Mouse (Mus musculus) ovary, postnatal 36 days (tissue): ENCODE data around the gene Ctnnd2.

Experiments
- DNase-seq: peaks from one replicate; pipeline ENCODE4 v3.0.0; 2022; ENCODE audit warnings: low spot score, mixed read lengths

Gene Ctnnd2

DNA sequence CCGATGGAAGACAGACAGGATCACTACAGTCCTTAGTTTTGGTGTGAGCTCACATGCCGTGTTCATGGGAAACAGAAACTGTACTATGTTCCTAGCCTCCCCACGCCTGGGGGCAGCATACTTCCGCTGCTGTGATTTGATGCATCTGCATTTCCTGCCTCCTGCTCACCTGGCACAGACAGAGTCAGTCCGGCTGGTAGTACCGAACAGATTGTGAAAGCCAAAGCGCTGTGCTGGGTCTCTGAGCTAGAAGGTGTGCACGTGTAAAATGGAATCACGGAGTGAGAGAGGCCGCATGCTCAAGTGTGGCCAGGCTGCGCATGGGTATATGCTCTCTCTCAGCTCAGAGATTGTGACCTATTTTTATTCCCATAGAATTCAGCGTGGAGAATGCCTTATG, 820.0 kb downstream of the Ctnnd2 start:
- no peak for DNase-seq

DNA sequence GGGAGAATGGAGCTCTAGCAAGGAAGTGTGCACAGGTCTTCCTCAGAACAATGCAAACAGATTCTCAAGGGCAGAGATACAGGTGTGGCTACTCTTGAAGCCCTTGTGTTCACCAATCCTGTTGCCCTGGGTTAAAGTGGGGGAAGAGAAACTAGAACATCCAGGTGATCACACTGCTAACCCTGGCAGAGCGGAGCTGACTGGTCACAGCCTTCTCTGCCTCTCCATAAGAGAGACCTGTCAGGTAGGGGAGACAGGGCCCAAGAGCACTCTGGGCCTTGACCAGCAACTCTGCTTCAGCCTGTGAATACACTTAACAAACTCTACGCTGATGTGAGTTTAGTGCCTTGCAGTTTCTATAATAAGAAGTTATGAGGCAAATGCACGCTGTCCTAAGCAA, 820.5 kb downstream of the Ctnnd2 start:
- no peak for DNase-seq

DNA sequence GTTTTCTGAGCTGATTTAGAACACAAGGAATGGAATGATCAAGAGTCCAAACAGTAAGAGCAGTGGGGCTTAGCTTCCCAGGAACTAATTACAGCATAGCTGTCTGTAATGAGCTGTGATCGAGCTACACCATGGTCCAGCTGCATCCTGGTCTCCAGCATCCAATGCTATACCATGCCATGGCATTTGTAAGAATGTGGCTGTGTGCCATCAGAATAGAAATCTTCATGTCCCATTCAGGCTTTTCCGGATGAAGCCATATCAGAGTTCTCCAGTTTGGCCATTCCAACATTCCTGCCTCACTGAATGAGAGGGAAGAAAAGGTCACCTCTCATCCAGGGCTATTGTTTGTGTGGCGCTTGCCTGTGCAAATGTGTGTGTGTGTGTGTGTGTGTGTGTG, 823.0 kb downstream of the Ctnnd2 start:
- no peak for DNase-seq

DNA sequence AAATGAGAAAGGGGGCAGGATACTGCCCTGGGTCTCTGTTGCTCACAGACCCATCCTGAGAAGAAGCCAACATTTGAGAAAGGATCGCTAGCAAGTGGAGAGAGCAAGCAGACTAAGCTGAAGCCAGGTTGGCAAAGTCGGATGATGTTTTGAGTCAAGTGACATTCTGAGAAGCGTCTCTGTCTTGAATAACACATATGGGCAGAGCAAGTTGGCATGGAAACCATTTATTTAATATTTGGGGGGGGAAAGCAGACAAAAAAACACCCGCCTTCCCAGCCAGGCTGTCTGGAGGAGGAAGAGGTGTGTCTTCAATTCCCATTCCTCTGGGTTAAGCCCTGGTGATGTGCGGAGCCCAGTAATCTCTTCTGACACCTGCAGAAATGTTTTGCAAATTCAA, 832.1 kb downstream of the Ctnnd2 start:
- DNase-seq: no peak

DNA sequence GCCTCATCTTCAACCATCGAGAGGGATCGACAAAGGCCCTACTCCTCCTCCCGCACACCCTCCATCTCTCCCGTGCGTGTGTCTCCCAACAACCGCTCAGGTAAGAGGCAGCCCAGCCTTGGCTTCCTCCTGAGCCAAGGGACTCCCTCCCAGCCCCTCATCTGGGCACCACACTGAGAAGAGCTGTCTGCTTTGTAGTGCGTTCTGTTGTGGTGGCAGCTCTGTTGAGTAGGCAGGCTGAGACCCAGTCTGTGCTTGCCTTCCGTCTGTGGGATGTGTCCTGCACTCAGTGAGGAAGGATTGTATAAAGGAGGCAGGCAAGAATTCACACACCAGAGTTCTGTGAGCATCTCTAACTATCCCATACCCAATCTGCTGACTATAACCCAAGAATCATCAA, 832.6 kb downstream of the Ctnnd2 start:
- DNase-seq: no peak

DNA sequence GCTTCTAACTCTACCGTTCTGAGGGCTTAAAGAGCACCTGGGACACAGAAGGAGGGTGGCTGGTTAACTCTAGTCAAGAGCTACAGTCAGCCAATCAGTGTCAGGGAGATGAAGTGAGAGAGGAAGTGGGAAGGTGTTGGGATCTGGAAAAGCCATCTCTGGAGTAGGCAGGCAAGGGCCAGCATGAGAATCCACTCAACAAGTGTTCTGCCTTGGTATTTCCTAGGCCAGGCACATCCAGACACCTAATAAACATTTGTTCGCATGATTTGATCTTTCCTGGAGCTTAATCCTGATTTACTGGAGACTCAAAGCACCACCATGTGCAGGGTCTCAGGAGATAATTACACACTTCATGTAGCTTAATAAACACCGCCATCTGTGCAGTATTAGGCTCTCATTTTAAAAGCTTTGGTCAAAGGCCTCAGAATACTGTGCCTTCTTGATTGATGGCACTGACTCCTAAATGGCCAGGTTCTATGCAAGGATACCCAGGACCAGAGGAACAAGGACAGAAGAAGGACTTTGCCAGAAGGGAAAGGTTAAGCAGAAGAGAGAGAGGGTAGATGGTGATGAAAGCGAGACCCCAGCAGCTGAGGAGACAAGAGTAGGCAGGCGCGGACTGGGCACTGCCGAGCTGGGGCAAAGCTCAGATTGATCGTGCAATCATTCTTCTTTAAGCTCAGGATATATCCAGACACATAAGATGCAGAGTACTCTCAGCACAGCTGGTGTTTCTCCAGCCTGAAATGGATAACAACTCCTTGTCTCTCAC, 833.8 kb downstream of the Ctnnd2 start:
- no peak for DNase-seq

DNA sequence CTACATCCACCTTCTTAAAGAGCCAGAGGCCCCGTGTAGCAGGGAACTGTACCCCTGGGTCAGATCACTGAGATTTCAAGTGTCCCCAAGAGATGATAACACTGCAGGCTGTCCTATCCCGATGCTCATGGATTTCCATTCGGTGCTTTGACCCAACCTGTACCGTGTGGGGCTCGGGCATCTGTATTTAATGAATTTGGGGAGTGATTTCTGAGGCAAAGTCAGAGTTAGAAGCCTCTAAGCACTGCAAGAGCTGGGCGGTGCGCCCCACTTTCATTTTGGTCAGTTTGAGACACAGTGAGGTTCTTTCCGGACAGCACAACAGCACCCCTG, 834.4 kb downstream of the Ctnnd2 start:
- DNase-seq: no peak

DNA sequence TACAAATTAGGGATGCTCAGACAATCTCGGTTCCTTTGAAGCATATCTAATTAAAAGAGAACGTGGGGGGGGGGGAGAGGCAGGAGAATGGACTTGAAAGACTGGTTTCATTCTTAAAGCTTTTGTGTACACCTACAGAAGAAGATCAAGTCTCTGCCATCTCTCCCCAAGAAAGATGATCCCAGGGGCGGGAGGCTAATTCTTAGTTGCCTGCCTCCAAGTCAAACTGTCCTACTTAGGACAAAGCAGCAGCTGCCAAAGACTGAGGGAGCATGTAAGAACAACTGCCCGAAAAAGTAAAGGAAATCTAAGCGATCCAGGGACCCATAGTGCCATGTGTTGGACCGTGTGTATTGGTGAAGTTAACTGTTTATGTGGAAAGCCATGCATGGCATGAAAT, 836.2 kb downstream of the Ctnnd2 start:
- no peak for DNase-seq

DNA sequence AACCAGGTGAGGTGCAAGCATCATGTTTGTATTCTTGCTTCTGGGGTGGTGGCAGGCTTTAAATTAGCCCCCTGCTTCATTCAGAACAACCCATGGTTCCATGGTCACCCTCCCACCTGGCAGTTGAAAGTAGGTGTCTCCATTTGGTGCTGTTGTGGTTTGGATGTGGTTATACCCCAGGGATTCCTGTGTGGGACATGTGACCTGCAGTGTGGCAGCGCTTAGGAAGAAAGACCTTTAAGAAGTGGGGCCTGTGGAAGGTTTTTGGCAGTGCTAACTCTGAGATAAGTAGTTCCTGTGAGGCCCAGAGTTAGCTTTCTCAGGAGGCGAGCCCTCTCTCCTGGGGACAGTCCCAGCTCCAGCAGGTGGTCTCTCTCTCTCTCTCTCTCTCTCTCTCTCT, 848.4 kb downstream of the Ctnnd2 start:
- no peak for DNase-seq

DNA sequence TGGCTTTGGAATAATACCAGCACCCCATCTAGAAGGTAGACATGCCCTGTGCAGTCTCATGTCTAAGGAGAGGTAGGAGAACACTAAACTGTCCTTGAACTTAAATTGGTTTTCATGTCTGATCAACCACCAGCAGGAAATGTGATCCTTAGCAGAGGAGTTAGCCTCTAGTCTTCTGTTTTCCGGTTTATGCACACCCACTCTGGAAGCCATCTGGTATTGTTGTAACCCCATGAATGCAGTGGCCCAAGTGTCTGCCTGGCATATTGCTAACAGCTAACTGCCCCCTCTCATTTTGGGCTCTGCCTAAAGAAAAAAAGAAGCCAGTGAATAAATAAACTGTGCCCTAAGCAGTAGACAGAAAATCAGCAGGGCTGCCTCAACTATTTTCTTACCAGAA, 849.6 kb downstream of the Ctnnd2 start:
- DNase-seq: no peak

DNA sequence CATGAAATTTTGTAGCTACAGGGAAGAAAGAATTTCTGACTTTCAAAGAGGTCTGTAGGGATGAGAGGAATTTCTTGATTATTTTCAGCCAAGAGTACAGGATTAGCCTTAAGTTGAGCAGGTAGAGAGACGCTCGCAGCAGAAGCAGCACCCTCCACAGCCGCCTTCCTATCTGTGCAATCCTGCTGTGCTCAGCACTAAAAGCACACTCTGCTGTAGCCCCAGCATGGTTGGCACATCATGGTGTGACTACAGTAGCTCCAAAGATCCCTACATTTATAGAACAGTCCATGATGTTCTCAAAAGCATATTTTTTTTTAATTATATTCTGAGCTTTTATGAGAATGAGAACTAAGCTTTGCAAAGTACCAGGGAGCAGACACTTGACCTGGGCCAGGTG, 850.1 kb downstream of the Ctnnd2 start:
- DNase-seq: no peak

DNA sequence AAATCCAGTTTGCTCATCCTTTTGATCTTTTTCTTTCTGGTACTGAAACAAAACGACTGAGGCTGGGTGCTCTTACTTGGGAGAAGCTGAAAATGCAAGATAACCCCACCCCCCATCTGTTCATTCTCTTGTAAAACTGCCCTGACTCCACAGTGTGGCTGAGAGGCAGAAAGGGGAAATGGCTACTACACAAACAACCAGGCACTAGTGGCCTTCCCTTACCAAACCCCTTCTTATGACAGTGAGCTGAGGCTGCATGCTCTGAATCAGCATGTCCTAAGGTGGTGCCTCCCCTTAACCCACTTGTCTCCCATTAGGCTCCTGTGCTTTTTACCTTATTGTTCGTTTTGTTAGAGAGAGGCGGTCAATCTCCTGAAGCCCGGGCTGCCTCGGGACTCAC, 851.4 kb downstream of the Ctnnd2 start:
- DNase-seq: no peak

DNA sequence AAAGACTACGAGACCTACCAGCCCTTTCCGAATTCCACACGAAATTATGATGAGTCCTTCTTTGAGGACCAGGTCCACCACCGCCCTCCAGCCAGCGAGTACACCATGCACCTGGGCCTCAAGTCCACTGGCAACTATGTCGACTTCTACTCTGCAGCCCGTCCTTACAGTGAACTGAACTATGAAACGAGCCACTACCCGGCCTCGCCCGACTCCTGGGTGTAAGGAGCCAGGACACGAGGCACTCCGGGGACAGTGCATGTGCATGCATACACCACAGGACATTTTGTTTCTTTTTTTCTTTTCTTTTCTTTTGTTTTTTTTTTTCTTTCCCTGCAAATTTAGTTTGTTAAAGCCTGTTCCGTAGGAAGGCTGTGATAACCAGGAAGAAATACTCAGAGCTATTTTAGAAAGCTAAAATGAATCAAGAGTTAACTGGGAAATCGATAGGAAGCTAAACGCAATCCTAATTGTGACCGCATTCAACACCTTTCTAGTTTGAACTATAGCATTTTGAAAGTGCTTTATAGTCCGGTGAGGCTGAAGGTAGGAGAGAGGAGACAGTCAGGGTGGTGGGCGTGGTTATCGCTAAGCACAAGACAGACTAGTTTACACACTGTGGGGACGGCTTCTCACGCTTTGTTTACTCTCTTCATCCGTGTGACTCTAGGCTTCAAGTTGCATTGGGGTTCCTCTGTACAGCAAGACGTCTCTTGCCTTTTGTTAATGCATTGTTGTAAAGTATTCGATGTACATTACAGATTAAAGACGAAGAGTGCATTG, 855.2 kb downstream of the Ctnnd2 start:
- no peak for DNase-seq

DNA sequence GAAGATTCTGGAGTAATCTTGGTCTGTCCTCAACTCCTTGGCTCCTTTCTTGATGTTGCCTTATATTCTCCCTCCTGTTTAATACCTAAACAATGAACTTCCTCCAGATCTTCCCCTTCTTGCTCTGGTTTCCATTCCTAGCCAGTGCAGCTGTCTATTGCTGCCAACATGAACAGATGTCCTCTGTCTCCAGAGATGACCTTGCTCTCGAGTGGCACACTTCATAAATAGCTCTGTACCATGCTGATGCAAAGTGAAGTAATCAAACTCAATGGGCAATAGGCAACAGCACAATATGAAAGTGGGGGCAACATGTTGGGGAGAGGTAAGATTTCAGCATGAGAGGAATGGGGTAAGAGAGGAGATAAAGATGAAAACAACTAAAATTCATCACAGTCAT, 872.6 kb downstream of the Ctnnd2 start:
- DNase-seq: no peak

DNA sequence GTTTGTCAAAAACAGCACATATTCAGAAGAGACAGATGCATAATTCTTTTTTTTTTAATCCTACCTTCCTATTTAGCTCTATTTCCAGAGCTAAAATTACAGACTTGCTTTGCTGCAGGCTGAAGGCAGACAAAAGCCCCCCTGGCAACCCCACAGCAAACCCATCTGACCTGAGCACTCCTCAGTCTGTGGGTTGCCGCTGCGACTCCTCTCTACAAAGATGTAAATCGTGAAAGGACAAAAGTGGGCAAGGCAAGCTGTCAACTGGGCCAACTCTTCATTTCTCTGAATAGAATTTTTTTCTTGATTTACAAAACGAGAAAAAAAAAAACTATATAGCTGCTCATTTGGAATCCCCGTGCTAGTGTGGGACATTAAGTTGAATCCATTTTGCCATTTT, 879.1 kb downstream of the Ctnnd2 start:
- DNase-seq: no peak

DNA sequence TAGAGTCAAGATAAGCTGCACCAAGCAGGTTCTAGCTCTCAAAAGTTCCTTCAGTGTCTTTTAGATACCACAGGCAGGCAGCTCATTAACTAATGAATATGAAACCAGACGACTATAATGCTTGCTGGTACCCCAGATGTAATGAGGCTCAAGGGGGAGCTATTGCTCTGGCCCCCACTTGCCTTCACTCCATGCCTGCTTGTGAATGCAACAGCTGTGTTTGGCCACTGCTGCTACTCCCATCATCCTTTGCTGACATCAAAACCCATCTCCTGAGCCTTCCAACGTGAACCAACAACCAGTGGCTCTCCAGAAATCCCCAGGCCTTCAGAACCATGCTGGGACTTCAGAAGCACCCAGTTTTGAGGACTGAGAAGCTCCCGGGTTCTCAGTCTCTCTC, 883.8 kb downstream of the Ctnnd2 start:
- DNase-seq: no peak

DNA sequence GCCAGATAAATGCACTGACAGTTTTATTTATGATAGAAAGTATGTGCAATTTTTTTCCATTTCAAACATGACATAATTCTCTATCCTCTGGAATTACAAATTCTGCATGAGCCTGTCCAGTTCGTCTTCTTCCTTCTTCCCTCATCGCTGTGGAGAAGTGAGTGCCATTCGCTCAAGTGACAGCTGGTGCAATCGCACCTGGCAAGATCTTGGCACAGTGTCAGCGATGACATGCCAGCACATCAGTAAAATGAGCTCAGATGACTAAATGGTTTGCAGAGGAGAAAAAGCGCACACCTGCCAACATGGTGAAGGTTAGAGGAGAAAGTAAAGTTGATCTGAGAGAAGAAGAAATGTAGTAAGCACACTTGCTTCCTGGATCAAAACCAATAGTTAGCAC, 885.9 kb downstream of the Ctnnd2 start:
- DNase-seq: no peak

DNA sequence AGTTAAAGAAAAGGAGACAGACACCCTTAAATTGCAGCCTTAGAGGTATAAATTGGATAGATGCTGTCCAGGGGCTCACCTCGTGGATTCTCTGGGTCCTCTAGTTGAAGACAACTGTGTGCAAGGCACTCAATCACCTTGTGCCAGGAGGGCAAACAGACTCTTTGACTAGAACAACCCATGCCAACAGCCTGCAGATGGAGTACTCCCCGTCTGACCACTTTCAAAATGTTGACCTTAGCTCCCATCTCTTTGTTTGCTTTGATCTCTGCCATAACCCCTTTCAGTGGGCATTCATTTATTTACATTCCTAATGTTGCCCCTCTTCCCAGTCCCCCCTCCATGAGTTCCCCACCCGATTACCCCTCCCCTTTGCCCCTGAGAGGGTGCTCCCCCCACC, 891.3 kb downstream of the Ctnnd2 start:
- no peak for DNase-seq

DNA sequence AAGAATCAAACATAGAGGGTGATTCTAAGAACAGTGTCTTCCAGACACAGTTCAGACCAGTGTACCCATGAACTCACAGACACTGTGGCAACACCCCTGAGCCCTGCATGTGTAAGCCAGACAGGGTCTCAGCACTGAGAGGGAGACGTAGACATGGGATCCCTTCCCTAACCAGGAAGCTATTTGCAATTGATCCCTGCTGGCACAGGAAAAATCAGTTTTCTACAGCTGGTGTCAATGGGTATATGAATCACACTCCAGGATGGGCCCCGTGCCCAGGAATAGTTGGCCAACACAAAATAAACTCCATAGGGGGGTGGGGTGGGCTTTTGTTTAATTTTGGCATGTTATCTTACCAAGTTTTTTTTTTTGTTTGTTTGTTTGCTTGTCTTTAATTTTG, 895.7 kb downstream of the Ctnnd2 start:
- no peak for DNase-seq

DNA sequence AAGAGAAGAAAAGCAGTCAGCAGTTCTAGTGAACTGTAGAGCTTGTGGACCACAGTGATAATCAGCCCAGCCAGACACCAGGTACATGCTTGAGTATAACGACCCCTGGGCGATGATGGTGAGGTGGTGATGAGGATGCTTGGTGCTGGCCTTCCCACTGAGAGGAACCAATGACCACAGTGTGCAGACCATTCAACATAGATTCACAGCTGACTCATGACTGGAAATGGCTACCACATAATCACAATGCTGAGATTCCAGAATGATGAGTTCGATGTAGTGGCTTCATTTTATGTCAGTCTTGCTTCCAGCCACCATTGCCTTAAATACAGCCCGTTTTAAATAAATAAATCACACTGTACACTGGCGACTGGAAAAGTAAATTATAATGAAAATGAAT, 897.9 kb downstream of the Ctnnd2 start:
- DNase-seq: no peak
